Comparison of ENCODE assay signal across 10 mouse cellular contexts in genomic region chr2:30064298-30064697, GRCm38 (mm10). TPM values are rescaled to one million over a fixed set of nuclear protein-coding genes. Genes with fewer than 3 reads are reported as not detected.
DNase-seq lines count a peak whose midpoint lies in the region; ATAC-seq and TF ChIP-seq lines count a peak whose summit lies in the region.
"Had no signal": no experiment of that assay in that cellular context is flagged by ENCODE, and none has a peak within 500 bp of the region (broad histone marks: within the 10 kb centered on the region; RNA-seq: fewer than 3 reads in every experiment).

No protein-coding gene starts in this region.

- H3K4me3 ChIP-seq in heart, embryonic 13.5 days: 0 out of 2 replicates have a peak overlapping the region, but pooled peaks have one; percentile 69
- no peak overlapping the region for H3K4me3 ChIP-seq in heart, adult 2 months
- 0 out of 2 replicates have a peak overlapping the region, but pooled peaks have one; percentile 68 for H3K4me3 ChIP-seq in neural tube, embryonic 11.5 days (ENCODE audit: low read depth, low read length)
- peak overlapping the region; percentile 65 for H3K4me3 ChIP-seq in limb, embryonic 10.5 days

- no peak for TF ChIP-seq EP300 in heart, adult 2 months (IDR thresholded peaks at IDR 0.05; ENCODE audit: insufficient read depth, low read depth, low read length)

- DNase-seq in heart, adult 2 months: no peak
- DNase-seq in neural tube, embryonic 11.5 days (ENCODE audit: low spot score): no peak
- DNase-seq in neural tube, embryonic 10.5 days (ENCODE audit: extremely low spot score, low spot score): no peak
- DNase-seq in limb, embryonic 10.5 days (ENCODE audit: low spot score): no peak
- no peak for DNase-seq in layer of hippocampus, adult 18-20 months (ENCODE audit: low spot score in 2 of 2)
- DNase-seq in kidney, adult 11 months: no peak
- no peak for DNase-seq in thymus, postnatal 14 days
- DNase-seq: kidney, adult 8-10 months had no signal

- TF ChIP-seq POLR2A in heart, adult 2 months (IDR thresholded peaks at IDR 0.05; ENCODE audit: insufficient read depth, low read depth, low read length): no peak

- intact Hi-C loops in heart, adult 2 months (cut with DNase I): no loop called here

- peaks cover 47% of the 10 kb centered on the region for H3K4me1 ChIP-seq in heart, embryonic 13.5 days
- H3K4me1 ChIP-seq in heart, adult 2 months (ENCODE audit: control insufficient read depth, insufficient read depth, low read length): peaks cover 10% of the 10 kb centered on the region
- peaks cover 21% of the 10 kb centered on the region for H3K4me1 ChIP-seq in neural tube, embryonic 11.5 days (ENCODE audit: control insufficient read depth, insufficient read depth, low read length)
- H3K4me1 ChIP-seq in limb, embryonic 10.5 days: peaks cover 47% of the 10 kb centered on the region

- H3K9me3 ChIP-seq in heart, embryonic 13.5 days: no peaks in the 10 kb centered on the region
- H3K9me3 ChIP-seq in neural tube, embryonic 11.5 days (ENCODE audit: control insufficient read depth, low read length): no peaks in the 10 kb centered on the region
- H3K9me3 ChIP-seq in limb, embryonic 10.5 days (replicated peaks): no peaks in the 10 kb centered on the region

- 34% methylated on average over 3 of the region's 3 CpGs for WGBS in heart, embryonic 13.5 days
- WGBS in heart, adult 2 months: 76% methylated on average over 3 of the region's 3 CpGs
- 36% methylated on average over 3 of the region's 3 CpGs for WGBS in neural tube, embryonic 11.5 days
- 41% methylated on average over 3 of the region's 3 CpGs for WGBS in limb, embryonic 10.5 days

- H3K9ac ChIP-seq in heart, embryonic 13.5 days: peak overlapping the region; percentile 90
- no peak overlapping the region for H3K9ac ChIP-seq in heart, adult 2 months (ENCODE audit: low read depth, low read length)
- H3K9ac ChIP-seq in neural tube, embryonic 11.5 days (ENCODE audit: low read length): no peak overlapping the region

- H3K27me3 ChIP-seq in heart, embryonic 13.5 days (replicated peaks): no peaks in the 10 kb centered on the region
- no peaks in the 10 kb centered on the region for H3K27me3 ChIP-seq in heart, adult 2 months (ENCODE audit: control insufficient read depth, insufficient read depth, low read length)
- H3K27me3 ChIP-seq in neural tube, embryonic 11.5 days (ENCODE audit: control insufficient read depth, insufficient read depth, low read length): no peaks in the 10 kb centered on the region
- H3K27me3 ChIP-seq in limb, embryonic 10.5 days (ENCODE audit: low read depth, poor library complexity, severe bottlenecking): no peaks in the 10 kb centered on the region

- peak overlapping the region; percentile 80 for H3K4me2 ChIP-seq in heart, embryonic 13.5 days
- H3K4me2 ChIP-seq in neural tube, embryonic 11.5 days (ENCODE audit: low read depth): peak overlapping the region; percentile 95; the same call in 1 of the 2 replicates

- H3K27ac ChIP-seq in heart, embryonic 13.5 days (replicated peaks): peak overlapping the region; percentile 94
- no peak overlapping the region for H3K27ac ChIP-seq in heart, adult 2 months
- H3K27ac ChIP-seq in neural tube, embryonic 11.5 days (ENCODE audit: low read depth, low read length): no peak overlapping the region
- H3K27ac ChIP-seq in limb, embryonic 10.5 days: peak overlapping the region; percentile 96; the same call in 1 of the 2 replicates

- ATAC-seq in heart, embryonic 13.5 days (ENCODE audit: extremely low read depth, insufficient number of reproducible peaks, low FRiP score, low TSS enrichment): no peak
- no peak for ATAC-seq in neural tube, embryonic 11.5 days (ENCODE audit: insufficient read depth, low FRiP score, low TSS enrichment)

- no peak for TF ChIP-seq CTCF in heart, adult 2 months (IDR thresholded peaks at IDR 0.05)

- H3K79me2 ChIP-seq in heart, adult 2 months (replicated peaks; ENCODE audit: control insufficient read depth, insufficient read depth, low read length): peaks cover 2% of the 10 kb centered on the region; the same call in 1 of the 2 replicates

- peaks cover 14% of the 10 kb centered on the region for H3K36me3 ChIP-seq in heart, embryonic 13.5 days
- H3K36me3 ChIP-seq in heart, adult 2 months (ENCODE audit: control insufficient read depth, insufficient read depth, low read length): peaks cover 13% of the 10 kb centered on the region
- no peaks in the 10 kb centered on the region for H3K36me3 ChIP-seq in neural tube, embryonic 11.5 days (ENCODE audit: control insufficient read depth, insufficient read depth, low read length)
- peaks cover 22% of the 10 kb centered on the region for H3K36me3 ChIP-seq in limb, embryonic 10.5 days

RNA-seq across cellular contexts. Expression of gene Set, which starts 7.1 kb away (rescaled TPM):
- polyA plus RNA-seq in heart, embryonic 13.5 days (2015; fragmentation: Nextera tagmentation; extraction: Ambion mirVana): 214 and 239 TPM in 2 replicates
- 10 to 100 TPM; 88.7 to 96.7 TPM for total RNA-seq in heart, adult 2 months (2021)
- polyA plus RNA-seq in heart, adult 2 months (2012; rRNA removed): 21.9 and 36.4 TPM in 2 replicates
- 647 and 654 TPM in 2 replicates for polyA plus RNA-seq in neural tube, embryonic 11.5 days (2014; fragmentation: Nextera tagmentation; extraction: Ambion mirVana)
- 854 and 929 TPM in 2 replicates for polyA plus RNA-seq in limb, embryonic 10.5 days (2016; fragmentation: Nextera tagmentation; extraction: Ambion mirVana)
- 100 to 1,000 TPM; 192 to 199 TPM for total RNA-seq in layer of hippocampus, adult 18-20 months (2021)

RNA-seq across cellular contexts. Expression of gene Pkn3, which starts 13.2 kb away (rescaled TPM):
- polyA plus RNA-seq in heart, embryonic 13.5 days (2015; fragmentation: Nextera tagmentation; extraction: Ambion mirVana): 13.1 and 13.2 TPM in 2 replicates
- 10 to 100 TPM in 1 of 2 experiments, 1 to 10 TPM in 1; 8.8 to 10.4 TPM for total RNA-seq in heart, adult 2 months (2021)
- 13.6 and 15.0 TPM in 2 replicates for polyA plus RNA-seq in heart, adult 2 months (2012; rRNA removed)
- polyA plus RNA-seq in neural tube, embryonic 11.5 days (2014; fragmentation: Nextera tagmentation; extraction: Ambion mirVana): 6.7 and 7.0 TPM in 2 replicates
- polyA plus RNA-seq in limb, embryonic 10.5 days (2016; fragmentation: Nextera tagmentation; extraction: Ambion mirVana): 13.5 and 14.7 TPM in 2 replicates
- 1 to 10 TPM; 2.1 to 3.8 TPM for total RNA-seq in layer of hippocampus, adult 18-20 months (2021)

RNA-seq across cellular contexts. Expression of gene Wdr34, which starts 15.6 kb away (rescaled TPM):
- 17.9 and 18.8 TPM in 2 replicates for polyA plus RNA-seq in heart, embryonic 13.5 days (2015; fragmentation: Nextera tagmentation; extraction: Ambion mirVana)
- 1 to 10 TPM; 6.4 TPM for total RNA-seq in heart, adult 2 months (2021)
- 10.3 and 11.6 TPM in 2 replicates for polyA plus RNA-seq in heart, adult 2 months (2012; rRNA removed)
- polyA plus RNA-seq in neural tube, embryonic 11.5 days (2014; fragmentation: Nextera tagmentation; extraction: Ambion mirVana): 29.3 and 30.6 TPM in 2 replicates
- 38.6 and 45.0 TPM in 2 replicates for polyA plus RNA-seq in limb, embryonic 10.5 days (2016; fragmentation: Nextera tagmentation; extraction: Ambion mirVana)
- 10 to 100 TPM; 38.3 to 39.4 TPM for total RNA-seq in layer of hippocampus, adult 18-20 months (2021)
- total RNA-seq: monocyte, adult 5-6 weeks had no signal

RNA-seq across cellular contexts. Expression of gene Zdhhc12, which starts 29.1 kb away (rescaled TPM):
- 36.5 and 45.5 TPM in 2 replicates for polyA plus RNA-seq in heart, embryonic 13.5 days (2015; fragmentation: Nextera tagmentation; extraction: Ambion mirVana)
- total RNA-seq in heart, adult 2 months (2021): 1 to 10 TPM; 2.8 to 3.6 TPM
- polyA plus RNA-seq in heart, adult 2 months (2012; rRNA removed): 10.3 and 15.8 TPM in 2 replicates
- polyA plus RNA-seq in neural tube, embryonic 11.5 days (2014; fragmentation: Nextera tagmentation; extraction: Ambion mirVana): 28.3 and 31.1 TPM in 2 replicates
- 35.6 and 37.2 TPM in 2 replicates for polyA plus RNA-seq in limb, embryonic 10.5 days (2016; fragmentation: Nextera tagmentation; extraction: Ambion mirVana)
- total RNA-seq in layer of hippocampus, adult 18-20 months (2021): 10 to 100 TPM in 1 of 2 experiments, 1 to 10 TPM in 1; 7.9 to 10.5 TPM

Comparison
In these comparisons a context has a peak if more than half of its experiments do, and no peak if none do; other contexts are left out.
1. H3K27ac ChIP-seq: peak in heart, embryonic 13.5 days (single experiment) and limb, embryonic 10.5 days (single experiment); none in heart, adult 2 months (single experiment) and neural tube, embryonic 11.5 days (single experiment).